Mouse (Mus musculus): ENCODE results near the gene Cradd.

The Cradd gene

GRCm38 (mm10) chr10:95332596-95332995 lies 8.7 kb upstream of the Cradd start:
- DNase-seq (ENCODE audit: low read depth, low spot score), result no peak

GRCm38 (mm10) chr10:95330375-95331363 lies 6.7 kb upstream of the Cradd start:
- DNase-seq (ENCODE audit: low read depth, low spot score), result no peak

GRCm38 (mm10) chr10:95329884-95330283 lies 6.0 kb upstream of the Cradd start:
- no peak for DNase-seq (ENCODE audit: low read depth, low spot score)

- DNase-seq (ENCODE audit: low read depth, low spot score), result no peak
Observed at GRCm38 (mm10) chr10:95324278-95324631, 322 bp upstream of the Cradd start.

- no peak for DNase-seq (ENCODE audit: low read depth, low spot score)
Observed at GRCm38 (mm10) chr10:95322076-95323070, 1.6 kb downstream of the Cradd start.

GRCm38 (mm10) chr10:95319001-95319400 lies 4.9 kb downstream of the Cradd start:
- DNase-seq (ENCODE audit: low read depth, low spot score), result no peak

- no peak for DNase-seq (ENCODE audit: low read depth, low spot score)
Observed at GRCm38 (mm10) chr10:95318392-95318708, 5.6 kb downstream of the Cradd start.

- no peak for DNase-seq (ENCODE audit: low read depth, low spot score)
Observed at GRCm38 (mm10) chr10:95317581-95318391, 6.1 kb downstream of the Cradd start.

GRCm38 (mm10) chr10:95317091-95317490 lies 6.8 kb downstream of the Cradd start:
- no peak for DNase-seq (ENCODE audit: low read depth, low spot score)

GRCm38 (mm10) chr10:95316675-95317074 lies 7.3 kb downstream of the Cradd start:
- DNase-seq (ENCODE audit: low read depth, low spot score), result no peak

- no peak for DNase-seq (ENCODE audit: low read depth, low spot score)
Observed at GRCm38 (mm10) chr10:95315801-95316474, 8.0 kb downstream of the Cradd start.

- DNase-seq (ENCODE audit: low read depth, low spot score), result no peak
Observed at GRCm38 (mm10) chr10:95315321-95315720, 8.6 kb downstream of the Cradd start.

- peak; percentile 72 for DNase-seq (ENCODE audit: low read depth, low spot score)
Observed at GRCm38 (mm10) chr10:95314019-95314418, 9.9 kb downstream of the Cradd start.

GRCm38 (mm10) chr10:95313524-95313923 lies 10.4 kb downstream of the Cradd start:
- DNase-seq (ENCODE audit: low read depth, low spot score), result no peak

- no peak for DNase-seq (ENCODE audit: low read depth, low spot score)
Observed at GRCm38 (mm10) chr10:95310688-95311441, 13.1 kb downstream of the Cradd start.

- DNase-seq (ENCODE audit: low read depth, low spot score), result no peak
Observed at GRCm38 (mm10) chr10:95309412-95310322, 14.3 kb downstream of the Cradd start.

- DNase-seq (ENCODE audit: low read depth, low spot score), result no peak
Observed at GRCm38 (mm10) chr10:95308991-95309390, 14.9 kb downstream of the Cradd start.

GRCm38 (mm10) chr10:95307916-95308315 lies 16.0 kb downstream of the Cradd start:
- no peak for DNase-seq (ENCODE audit: low read depth, low spot score)
